Mouse (Mus musculus): Measurements from ENCODE around the gene Tor1aip1. TPM values are rescaled to one million over a fixed set of nuclear protein-coding genes. Genes with fewer than 3 reads are reported as not detected.

Gene Tor1aip1
- 34.3 and 34.7 TPM in 2 replicates for polyA plus RNA-seq (2012; rRNA removed)

GRCm38 (mm10) chr1:156035930-156036737 lies at the start of gene Tor1aip1:
Tor1aip1 (minus strand) TSS chr1:156036480.

GRCm38 (mm10) chr1:156035269-156035929 lies 881 bp downstream of the Tor1aip1 start, which contains the start of gene Tor1aip2:
Tor1aip2 (plus strand) TSS chr1:156035403.

DNA sequence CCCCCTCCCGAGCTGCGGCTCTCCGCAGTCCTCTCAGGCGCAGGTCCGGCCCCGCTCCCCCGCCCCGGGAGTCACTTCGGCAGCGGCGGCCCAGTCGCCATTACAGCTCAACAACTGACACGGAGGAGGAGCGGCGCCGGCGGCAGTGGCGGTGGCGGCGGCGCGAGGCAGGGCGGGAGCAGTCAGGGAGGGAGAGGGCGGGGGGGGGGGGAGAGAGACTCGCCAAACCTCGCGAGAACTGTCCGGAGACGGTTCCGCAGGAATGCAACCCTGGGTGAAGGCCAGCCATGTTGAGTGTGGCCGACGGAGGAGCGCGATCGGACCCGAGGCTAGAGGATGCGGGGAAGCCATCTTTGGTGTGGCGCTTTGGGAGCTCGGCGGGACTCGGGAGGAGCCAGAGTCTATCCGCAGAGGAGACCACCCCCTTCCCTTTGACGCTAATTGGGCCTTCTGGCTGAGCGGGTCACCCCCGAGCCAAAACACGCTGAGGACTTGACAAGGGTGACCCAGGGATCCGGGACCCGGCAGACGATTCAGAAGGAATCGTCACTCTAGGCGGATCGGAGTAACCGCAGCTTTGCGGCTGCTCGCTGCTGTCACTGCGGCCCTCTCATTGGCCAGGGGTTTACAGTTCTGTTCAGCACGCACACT lies 63.1 kb downstream of the Tor1aip1 start, which contains the start of gene Cep350:
Gene Cep350 (minus strand): TSS at position 188 of the 651 bp plus-strand sequence.

Other genes starting within 250 kb of the Tor1aip1 start
- 176 and 181 TPM in 2 replicates for gene Qsox1, start 223.6 kb downstream of the Tor1aip1 start, polyA plus RNA-seq (2012; rRNA removed)
- 4.0 and 4.2 TPM in 2 replicates for gene Cep350, start 63.2 kb downstream of the Tor1aip1 start, polyA plus RNA-seq (2012; rRNA removed)
- gene Tor1aip2, start 1.1 kb downstream of the Tor1aip1 start, polyA plus RNA-seq (2012; rRNA removed): 58.0 and 98.7 TPM in 2 replicates
- gene Fam163a, start 168.5 kb upstream of the Tor1aip1 start, polyA plus RNA-seq (2012; rRNA removed): 0.81 and 0.97 TPM in 2 replicates

Data from ovary, adult 2 months (tissue).